Mouse (Mus musculus) G1E (cell line): Measurements from ENCODE around the gene Obsl1.

Experiments used
- CTCF ChIP-seq: IDR thresholded peaks from 2 replicates; pipeline ENCODE4 v1.5.1; 2012; ENCODE audit warnings: low read depth, low read length, inconsistent platforms, mixed read lengths
- GATA1 ChIP-seq: IDR thresholded peaks from 2 replicates; pipeline ENCODE4 v1.6.1; 2012; ENCODE audit warnings: borderline replicate concordance, low read length, inconsistent platforms, mixed read lengths
- TAL1 ChIP-seq: conservative IDR thresholded peaks from 2 replicates; pipeline ENCODE4 v1.6.1; 2012; ENCODE audit warnings: low read depth, low read length, inconsistent platforms, mixed read lengths

DNA sequence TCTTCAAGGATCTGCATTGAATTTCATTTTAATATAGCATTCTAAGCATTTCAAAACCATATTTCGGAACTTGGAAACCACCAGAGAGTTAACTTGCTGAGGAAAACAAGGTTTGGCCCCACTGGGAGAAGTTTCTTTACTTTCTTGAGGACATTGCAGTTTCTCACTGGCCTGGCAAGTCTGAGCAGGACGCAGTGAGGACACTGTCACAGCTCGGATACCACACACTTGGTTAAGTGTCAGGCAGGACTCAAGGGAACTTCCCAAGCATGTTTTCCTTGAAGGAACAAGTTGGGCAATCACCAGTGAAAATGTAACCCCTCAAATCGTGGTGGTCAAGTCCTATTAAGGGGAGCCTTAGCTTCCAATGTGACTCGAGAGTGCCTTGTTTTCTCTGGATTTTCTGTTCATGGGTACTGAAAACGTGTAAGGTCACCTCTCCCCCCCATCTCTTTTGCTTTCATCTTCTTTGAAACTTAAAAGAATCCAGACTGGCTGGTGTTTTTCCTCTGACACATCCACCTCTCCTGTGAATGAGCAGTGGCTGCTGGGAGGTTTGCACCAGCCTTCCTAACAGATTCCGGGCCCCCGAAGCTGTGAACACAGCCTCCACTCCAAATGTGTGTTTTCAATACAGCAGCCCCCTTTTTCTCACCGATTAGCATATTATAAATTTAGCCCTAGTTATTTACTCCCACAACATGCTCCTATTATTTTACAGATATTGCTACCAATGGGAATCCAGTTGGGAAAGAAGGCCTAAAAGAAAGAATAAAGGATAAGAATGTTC lies 1.8 kb downstream of the Obsl1 start:
- TF ChIP-seq CTCF = no peak
- TF ChIP-seq TAL1 = no peak
- no peak for TF ChIP-seq GATA1
